Mouse (Mus musculus): ENCODE measurements at regions not wholly inside any gene's neighbourhood (a gene's known extent, or its start where the extent isn't known, plus 50 kb on each side); places are given as distances from the start of the nearest gene placed in this dataset.

DNA sequence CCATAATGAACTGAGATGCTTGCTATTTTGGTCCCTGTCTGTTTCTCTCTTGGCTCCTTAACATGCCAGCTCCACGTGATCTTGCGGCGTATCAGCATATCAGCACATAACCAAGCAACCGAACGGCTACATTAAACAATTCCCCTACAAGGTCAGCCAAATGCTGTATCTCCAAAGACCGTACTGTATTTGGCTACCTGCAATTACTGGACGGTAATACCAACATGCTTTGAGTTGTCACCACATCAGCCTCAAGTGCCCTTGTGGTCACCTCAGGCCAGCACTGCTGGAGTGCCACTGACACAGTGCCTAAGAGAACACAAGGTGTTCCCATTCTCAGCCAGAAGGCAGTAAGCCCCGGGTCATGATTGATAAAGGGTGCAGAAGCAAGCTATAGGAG, 70.2 kb downstream of the Dyrk2 start:
- Histone ChIP-seq H3K27ac (ENCODE audit: control insufficient read depth, insufficient read depth, low read length) (no peak overlapping the region), H3K27me3 (ENCODE audit: control insufficient read depth, insufficient read depth, low read length) (no peaks in the 10 kb centered on the region), H3K4me3 (ENCODE audit: control insufficient read depth, insufficient read depth, low read length) (no peak overlapping the region), H3K4me1 (replicated peaks; ENCODE audit: control insufficient read depth, insufficient read depth, low read length) (peaks cover 8% of the 10 kb centered on the region; the same call in 1 of the 2 replicates), H3K36me3 (ENCODE audit: control insufficient read depth, insufficient read depth, low read length) (no peaks in the 10 kb centered on the region)
- no peak for DNase-seq
- WGBS, result 97% methylated on average over 8 of the region's 8 CpGs
- no peak for TF ChIP-seq CTCF (IDR thresholded peaks at IDR 0.05; ENCODE audit: borderline replicate concordance, control insufficient read depth, extremely low read depth, insufficient read depth, low read length, poor library complexity)
- no peak for TF ChIP-seq POLR2A (IDR thresholded peaks at IDR 0.05; ENCODE audit: control insufficient read depth, extremely low read depth, insufficient read depth, low read length, poor library complexity)

GRCm38 (mm10) chr10:118803922-118804557, 66.0 kb downstream of the Dyrk2 start:
- 90% methylated on average over 20 of the region's 20 CpGs for whole genome bisulfite sequencing
- TF ChIP-seq CTCF (IDR thresholded peaks at IDR 0.05; ENCODE audit: borderline replicate concordance, control insufficient read depth, extremely low read depth, insufficient read depth, low read length, poor library complexity) (no peak), POLR2A (IDR thresholded peaks at IDR 0.05; ENCODE audit: control insufficient read depth, extremely low read depth, insufficient read depth, low read length, poor library complexity) (no peak)
- Histone ChIP-seq H3K27me3 (ENCODE audit: control insufficient read depth, insufficient read depth, low read length) (no peaks in the 10 kb centered on the region), H3K27ac (ENCODE audit: control insufficient read depth, insufficient read depth, low read length) (no peak overlapping the region), H3K4me1 (replicated peaks; ENCODE audit: control insufficient read depth, insufficient read depth, low read length) (peaks cover 6% of the 10 kb centered on the region; the same call in 1 of the 2 replicates), H3K4me3 (ENCODE audit: control insufficient read depth, insufficient read depth, low read length) (no peak overlapping the region), H3K36me3 (ENCODE audit: control insufficient read depth, insufficient read depth, low read length) (no peaks in the 10 kb centered on the region)
- DNase-seq, result no peak

GRCm38 (mm10) chr10:118804574-118804973, 65.4 kb downstream of the Dyrk2 start:
- Histone ChIP-seq H3K27me3 (ENCODE audit: control insufficient read depth, insufficient read depth, low read length) (no peaks in the 10 kb centered on the region), H3K27ac (ENCODE audit: control insufficient read depth, insufficient read depth, low read length) (no peak overlapping the region), H3K4me1 (replicated peaks; ENCODE audit: control insufficient read depth, insufficient read depth, low read length) (peaks cover 6% of the 10 kb centered on the region; the same call in 1 of the 2 replicates), H3K4me3 (ENCODE audit: control insufficient read depth, insufficient read depth, low read length) (no peak overlapping the region), H3K36me3 (ENCODE audit: control insufficient read depth, insufficient read depth, low read length) (no peaks in the 10 kb centered on the region)
- WGBS, result 14% methylated on average over 5 of the region's 5 CpGs
- no peak for TF ChIP-seq CTCF (IDR thresholded peaks at IDR 0.05; ENCODE audit: borderline replicate concordance, control insufficient read depth, extremely low read depth, insufficient read depth, low read length, poor library complexity)
- no peak for TF ChIP-seq POLR2A (IDR thresholded peaks at IDR 0.05; ENCODE audit: control insufficient read depth, extremely low read depth, insufficient read depth, low read length, poor library complexity)
- no peak for DNase-seq
